Mouse (Mus musculus): ENCODE measurements around the gene Slc6a9.

The Slc6a9 gene

GRCm38 (mm10) chr4:117912131-117912561, 77.8 kb downstream of the Slc6a9 start:
- DNase-seq (ENCODE audit: low spot score in 2 of 2) = no peak

- no peak for DNase-seq (ENCODE audit: low spot score in 2 of 2)
Measured at GRCm38 (mm10) chr4:117912685-117913273, 78.5 kb downstream of the Slc6a9 start.

- DNase-seq (ENCODE audit: low spot score in 2 of 2) = no peak
Measured at GRCm38 (mm10) chr4:117913421-117913820, 79.1 kb downstream of the Slc6a9 start.

GRCm38 (mm10) chr4:117914031-117914430, 79.7 kb downstream of the Slc6a9 start:
- DNase-seq (ENCODE audit: low spot score in 2 of 2) = no peak

GRCm38 (mm10) chr4:117914591-117915442, 80.5 kb downstream of the Slc6a9 start, which contains the start of gene Ipo13:
Ipo13 (minus strand) TSS chr4:117914999.
- DNase-seq (ENCODE audit: low spot score in 2 of 2) = peak; percentile 95 to 100

- DNase-seq (ENCODE audit: low spot score in 2 of 2) = peak in 1 of 2 experiments; percentile 30
Measured at GRCm38 (mm10) chr4:117915489-117916105, 81.3 kb downstream of the Slc6a9 start.

GRCm38 (mm10) chr4:117916386-117916785, 82.1 kb downstream of the Slc6a9 start:
- DNase-seq (ENCODE audit: low spot score in 2 of 2) = no peak

- no peak for DNase-seq (ENCODE audit: low spot score in 2 of 2)
Measured at GRCm38 (mm10) chr4:117917402-117917801, 83.1 kb downstream of the Slc6a9 start.

GRCm38 (mm10) chr4:117917847-117918246, 83.5 kb downstream of the Slc6a9 start:
- DNase-seq (ENCODE audit: low spot score in 2 of 2) = no peak

- DNase-seq (ENCODE audit: low spot score in 2 of 2) = no peak
Measured at GRCm38 (mm10) chr4:117918261-117918660, 84.0 kb downstream of the Slc6a9 start.

- no peak for DNase-seq (ENCODE audit: low spot score in 2 of 2)
Measured at GRCm38 (mm10) chr4:117918762-117919161, 84.5 kb downstream of the Slc6a9 start.

- no peak for DNase-seq (ENCODE audit: low spot score in 2 of 2)
Measured at GRCm38 (mm10) chr4:117921358-117921757, 87.1 kb downstream of the Slc6a9 start.

GRCm38 (mm10) chr4:117923450-117923849, 89.1 kb downstream of the Slc6a9 start:
- DNase-seq (ENCODE audit: low spot score in 2 of 2) = no peak
